Mouse (Mus musculus): ENCODE measurements around the gene Obscn. TPM values are rescaled to one million over a fixed set of nuclear protein-coding genes. Genes with fewer than 3 reads are reported as not detected.

The Obscn gene
- polyA plus RNA-seq, 1 experiment from 2014 or later, result 0.19 TPM

DNA sequence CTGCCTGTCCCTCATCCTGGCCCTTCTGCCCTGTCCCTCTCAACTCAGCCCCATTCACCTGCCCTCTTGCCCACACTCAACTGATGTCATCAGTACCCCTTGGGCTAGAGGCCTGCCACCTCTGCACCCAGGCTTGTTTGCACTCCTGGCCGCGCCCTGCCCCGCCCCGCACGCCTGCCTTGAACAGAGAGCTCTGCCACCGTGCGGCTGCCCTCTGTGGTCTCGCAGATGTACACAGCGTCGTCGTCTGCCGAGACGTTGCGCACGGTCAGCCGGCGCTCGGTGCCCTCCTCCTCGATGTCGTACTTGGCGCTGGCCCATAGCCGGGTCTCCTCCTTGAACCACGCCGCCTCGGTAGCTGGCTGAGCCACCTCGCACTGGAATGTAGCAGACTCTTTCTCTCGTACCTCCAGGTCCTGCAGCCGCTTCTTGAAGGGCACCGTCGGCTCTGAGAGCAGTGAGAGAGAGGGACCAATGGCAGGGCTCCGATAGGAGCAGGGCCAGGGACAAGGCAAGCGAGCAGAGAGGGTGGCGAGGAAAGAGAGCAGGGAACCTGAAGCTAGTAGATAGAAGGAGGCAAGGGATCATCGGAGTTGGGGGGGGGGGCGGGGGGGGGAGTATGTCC lies 1.7 kb downstream of the Obscn start:
- Histone ChIP-seq H3K36me3 (ENCODE audit: control insufficient read depth, insufficient read depth, low read length) (no peaks in the 10 kb centered on the region), H3K4me2 (replicated peaks; ENCODE audit: low read depth, low read length) (peak overlapping the region; percentile 26; the same call in 1 of the 2 replicates), H3K27me3 (ENCODE audit: control insufficient read depth, insufficient read depth, low read length) (peaks cover 48% of the 10 kb centered on the region), H3K4me3 (ENCODE audit: low read depth, low read length) (no peak overlapping the region), H3K9ac (ENCODE audit: low read depth, low read length) (no peak overlapping the region), H3K27ac (ENCODE audit: low read depth, low read length) (no peak overlapping the region), H3K9me3 (ENCODE audit: control insufficient read depth, low read length) (no peaks in the 10 kb centered on the region), H3K4me1 (replicated peaks; ENCODE audit: control insufficient read depth, insufficient read depth, low read length) (peaks cover 8% of the 10 kb centered on the region; the same call in 1 of the 2 replicates)
- DNase-seq (ENCODE audit: low spot score), result peak; percentile 33
- 0 out of 2 replicates have a peak, but pooled peaks have one; percentile 17 for ATAC-seq (ENCODE audit: low FRiP score)
- 7% methylated on average over 32 of the region's 35 CpGs for WGBS

DNA sequence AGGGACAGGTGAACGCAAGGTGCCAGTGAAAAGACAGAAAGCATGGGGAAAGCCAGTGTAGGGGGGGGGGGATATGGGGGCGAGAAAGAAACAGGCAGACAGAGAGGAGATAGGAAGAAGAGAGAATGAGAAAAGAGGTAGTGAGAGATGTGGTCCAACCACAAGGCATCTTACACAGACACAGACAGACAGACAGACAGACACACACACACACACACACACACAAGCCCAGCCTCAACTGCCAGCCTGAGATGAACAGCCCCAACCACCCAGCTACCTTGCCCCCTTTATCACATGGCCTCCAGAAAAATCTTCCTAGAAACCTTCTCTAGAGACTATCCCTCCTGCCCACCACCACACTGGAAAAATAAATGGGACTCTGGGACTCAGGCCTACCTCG lies 4.1 kb downstream of the Obscn start:
- no peaks in the 10 kb centered on the region for H3K9me3 ChIP-seq (ENCODE audit: control insufficient read depth, low read length)
- DNase-seq (ENCODE audit: low spot score) (no peak), ATAC-seq (ENCODE audit: low FRiP score) (no peak)
- peaks cover 8% of the 10 kb centered on the region; the same call in 1 of the 2 replicates for H3K4me1 ChIP-seq (replicated peaks; ENCODE audit: control insufficient read depth, insufficient read depth, low read length)
- H3K4me3 ChIP-seq (ENCODE audit: low read depth, low read length), result no peak overlapping the region
- WGBS, result 77% methylated on average over 2 of the region's 3 CpGs
- no peak overlapping the region for H3K9ac ChIP-seq (ENCODE audit: low read depth, low read length)
- H3K36me3 ChIP-seq (ENCODE audit: control insufficient read depth, insufficient read depth, low read length), result no peaks in the 10 kb centered on the region
- H3K27me3 ChIP-seq (ENCODE audit: control insufficient read depth, insufficient read depth, low read length), result peaks cover 40% of the 10 kb centered on the region
- H3K27ac ChIP-seq (ENCODE audit: low read depth, low read length), result no peak overlapping the region
- no peak overlapping the region for H3K4me2 ChIP-seq (replicated peaks; ENCODE audit: low read depth, low read length)

DNA sequence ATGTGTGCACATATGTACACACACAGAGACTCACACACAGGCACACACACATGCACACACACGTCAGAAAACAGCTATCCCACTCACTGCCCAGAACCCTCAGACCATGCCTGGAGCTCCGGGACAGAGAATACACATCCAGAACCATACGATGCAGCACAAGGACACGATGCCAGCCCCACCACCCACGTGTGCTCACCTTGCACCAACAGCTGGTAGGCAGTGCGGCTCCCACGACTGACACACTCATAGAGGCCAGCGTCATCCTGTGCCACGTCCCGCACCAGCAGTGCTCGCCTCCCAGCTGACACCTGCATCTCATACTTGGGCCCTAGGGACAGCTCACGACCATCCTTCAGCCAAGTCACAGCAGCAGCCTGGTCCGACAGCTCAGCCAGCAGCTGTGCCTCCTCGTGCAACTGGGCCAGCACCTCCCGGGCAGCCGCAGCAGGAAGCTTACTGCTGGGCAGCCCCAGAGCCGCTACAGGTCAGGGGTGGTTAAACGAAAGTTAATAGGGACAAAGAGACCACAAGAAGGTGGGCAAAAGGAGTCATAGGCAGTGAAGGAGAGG lies 4.8 kb downstream of the Obscn start:
- ATAC-seq (ENCODE audit: low FRiP score), result no peak
- no peaks in the 10 kb centered on the region for H3K36me3 ChIP-seq (ENCODE audit: control insufficient read depth, insufficient read depth, low read length)
- H3K27ac ChIP-seq (ENCODE audit: low read depth, low read length), result no peak overlapping the region
- peaks cover 8% of the 10 kb centered on the region; the same call in 1 of the 2 replicates for H3K4me1 ChIP-seq (replicated peaks; ENCODE audit: control insufficient read depth, insufficient read depth, low read length)
- DNase-seq (ENCODE audit: low spot score), result no peak
- H3K27me3 ChIP-seq (ENCODE audit: control insufficient read depth, insufficient read depth, low read length), result peaks cover 34% of the 10 kb centered on the region
- H3K9me3 ChIP-seq (ENCODE audit: control insufficient read depth, low read length), result no peaks in the 10 kb centered on the region
- 64% methylated on average over 18 of the region's 18 CpGs for WGBS
- no peak overlapping the region for H3K4me2 ChIP-seq (replicated peaks; ENCODE audit: low read depth, low read length)
- H3K9ac ChIP-seq (ENCODE audit: low read depth, low read length), result no peak overlapping the region
- H3K4me3 ChIP-seq (ENCODE audit: low read depth, low read length), result no peak overlapping the region

DNA sequence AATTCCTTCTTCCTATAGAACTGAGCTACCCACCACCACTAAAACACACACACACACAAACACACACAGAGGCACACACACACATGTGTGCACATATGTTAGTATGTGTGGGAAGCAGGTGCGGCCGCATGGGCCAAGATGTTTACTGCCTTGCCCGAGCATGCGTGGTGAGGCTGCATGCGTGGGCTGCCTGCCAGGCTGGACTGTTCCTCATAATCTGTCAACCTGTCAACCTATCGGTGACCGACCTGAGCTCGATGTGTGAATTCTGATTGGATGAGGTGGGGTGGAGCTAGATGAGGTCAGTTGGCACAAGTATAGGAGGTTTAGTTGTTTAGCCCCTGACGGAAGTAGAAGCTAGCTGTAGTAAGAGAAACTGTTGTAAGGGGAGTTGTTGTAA lies 5.4 kb downstream of the Obscn start:
- Histone ChIP-seq H3K4me1 (replicated peaks; ENCODE audit: control insufficient read depth, insufficient read depth, low read length) (peaks cover 6% of the 10 kb centered on the region; the same call in 1 of the 2 replicates), H3K36me3 (ENCODE audit: control insufficient read depth, insufficient read depth, low read length) (no peaks in the 10 kb centered on the region), H3K9me3 (ENCODE audit: control insufficient read depth, low read length) (no peaks in the 10 kb centered on the region), H3K27me3 (ENCODE audit: control insufficient read depth, insufficient read depth, low read length) (peaks cover 27% of the 10 kb centered on the region), H3K27ac (ENCODE audit: low read depth, low read length) (no peak overlapping the region), H3K4me2 (replicated peaks; ENCODE audit: low read depth, low read length) (no peak overlapping the region), H3K9ac (ENCODE audit: low read depth, low read length) (no peak overlapping the region), H3K4me3 (ENCODE audit: low read depth, low read length) (no peak overlapping the region)
- no peak for ATAC-seq (ENCODE audit: low FRiP score)
- WGBS, result 90% methylated on average over 9 of the region's 9 CpGs
- no peak for DNase-seq (ENCODE audit: low spot score)

DNA sequence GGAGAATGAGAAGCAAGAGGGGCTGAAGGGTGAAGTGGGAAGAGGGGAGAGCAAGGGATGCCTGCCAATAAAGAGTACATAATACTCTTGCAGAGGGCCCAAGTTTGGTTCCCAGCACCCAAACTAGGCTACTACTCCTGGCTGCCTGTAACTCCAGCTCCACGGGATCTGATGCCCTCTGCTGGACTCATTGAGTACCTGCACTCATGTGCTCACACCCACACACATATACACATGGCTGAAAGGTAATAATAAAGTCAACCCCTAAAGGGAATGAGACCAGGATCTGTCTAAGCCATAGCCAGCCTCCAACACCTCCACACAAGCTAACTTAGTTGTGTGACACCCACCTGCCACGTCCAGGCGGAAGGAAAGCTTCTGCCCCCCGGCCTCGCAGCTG lies 30.3 kb downstream of the Obscn start:
- H3K36me3 ChIP-seq (ENCODE audit: control insufficient read depth, insufficient read depth, low read length), result no peaks in the 10 kb centered on the region
- no peak overlapping the region for H3K4me3 ChIP-seq (ENCODE audit: low read depth, low read length)
- WGBS, result 86% methylated on average over 5 of the region's 5 CpGs
- no peak overlapping the region for H3K4me2 ChIP-seq (replicated peaks; ENCODE audit: low read depth, low read length)
- H3K9ac ChIP-seq (ENCODE audit: low read depth, low read length), result no peak overlapping the region
- no peak for DNase-seq (ENCODE audit: low spot score)
- no peaks in the 10 kb centered on the region for H3K27me3 ChIP-seq (ENCODE audit: control insufficient read depth, insufficient read depth, low read length)
- H3K27ac ChIP-seq (ENCODE audit: low read depth, low read length), result no peak overlapping the region
- H3K4me1 ChIP-seq (replicated peaks; ENCODE audit: control insufficient read depth, insufficient read depth, low read length), result no peaks in the 10 kb centered on the region
- no peaks in the 10 kb centered on the region for H3K9me3 ChIP-seq (ENCODE audit: control insufficient read depth, low read length)
- ATAC-seq (ENCODE audit: low FRiP score), result no peak

DNA sequence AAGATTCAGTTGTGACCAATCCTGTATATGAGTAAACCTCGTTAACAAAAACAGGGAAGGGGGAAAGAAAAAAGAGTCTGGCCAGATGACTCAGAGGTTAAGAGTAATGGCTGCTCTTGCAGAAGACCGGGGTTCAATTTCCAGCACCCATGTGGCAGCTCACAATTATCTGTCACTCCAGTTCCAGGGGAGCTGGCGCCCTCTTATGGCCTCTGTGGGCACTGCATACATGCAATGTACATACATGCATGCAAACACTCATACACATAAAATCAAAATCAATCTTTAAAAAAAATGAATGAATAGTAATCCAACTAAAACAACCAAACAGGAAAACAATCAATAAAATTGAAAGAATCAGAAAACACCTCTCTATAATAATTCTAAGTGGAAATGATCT lies 33.9 kb downstream of the Obscn start:
- Histone ChIP-seq H3K27me3 (ENCODE audit: control insufficient read depth, insufficient read depth, low read length) (no peaks in the 10 kb centered on the region), H3K4me2 (replicated peaks; ENCODE audit: low read depth, low read length) (no peak overlapping the region), H3K36me3 (ENCODE audit: control insufficient read depth, insufficient read depth, low read length) (no peaks in the 10 kb centered on the region), H3K9ac (ENCODE audit: low read depth, low read length) (no peak overlapping the region), H3K4me1 (replicated peaks; ENCODE audit: control insufficient read depth, insufficient read depth, low read length) (no peaks in the 10 kb centered on the region), H3K9me3 (ENCODE audit: control insufficient read depth, low read length) (no peaks in the 10 kb centered on the region), H3K27ac (ENCODE audit: low read depth, low read length) (no peak overlapping the region), H3K4me3 (ENCODE audit: low read depth, low read length) (no peak overlapping the region)
- ATAC-seq (ENCODE audit: low FRiP score) (no peak), DNase-seq (ENCODE audit: low spot score) (no peak)
- 64% methylated on average over 3 of the region's 3 CpGs for WGBS

DNA sequence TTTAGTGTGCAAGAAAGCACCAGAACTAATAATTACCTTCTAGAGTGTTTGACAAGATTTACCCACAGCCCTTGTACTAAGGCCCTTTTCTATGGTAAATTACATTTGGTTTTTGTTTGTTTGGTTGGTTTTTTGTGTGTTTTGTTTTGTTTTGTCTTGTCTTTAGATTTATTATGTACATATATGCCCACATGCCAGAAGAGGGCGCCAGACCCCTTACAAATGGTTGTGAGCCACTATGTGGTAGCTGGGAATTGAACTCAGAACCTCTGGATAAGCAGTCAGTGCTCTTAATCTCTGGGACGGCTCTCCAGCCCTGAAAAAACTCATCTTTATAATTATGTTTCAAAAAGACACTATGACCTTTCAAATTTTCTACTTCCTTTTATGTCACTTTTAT lies 37.9 kb downstream of the Obscn start:
- Histone ChIP-seq H3K4me3 (ENCODE audit: low read depth, low read length) (no peak overlapping the region), H3K27me3 (ENCODE audit: control insufficient read depth, insufficient read depth, low read length) (no peaks in the 10 kb centered on the region), H3K4me1 (replicated peaks; ENCODE audit: control insufficient read depth, insufficient read depth, low read length) (no peaks in the 10 kb centered on the region), H3K36me3 (ENCODE audit: control insufficient read depth, insufficient read depth, low read length) (no peaks in the 10 kb centered on the region), H3K9ac (ENCODE audit: low read depth, low read length) (no peak overlapping the region), H3K27ac (ENCODE audit: low read depth, low read length) (no peak overlapping the region), H3K4me2 (replicated peaks; ENCODE audit: low read depth, low read length) (no peak overlapping the region), H3K9me3 (ENCODE audit: control insufficient read depth, low read length) (no peaks in the 10 kb centered on the region)
- ATAC-seq (ENCODE audit: low FRiP score) (no peak), DNase-seq (ENCODE audit: low spot score) (peak; percentile 67)
- 33% methylated on average over 2 of the region's 2 CpGs for WGBS

DNA sequence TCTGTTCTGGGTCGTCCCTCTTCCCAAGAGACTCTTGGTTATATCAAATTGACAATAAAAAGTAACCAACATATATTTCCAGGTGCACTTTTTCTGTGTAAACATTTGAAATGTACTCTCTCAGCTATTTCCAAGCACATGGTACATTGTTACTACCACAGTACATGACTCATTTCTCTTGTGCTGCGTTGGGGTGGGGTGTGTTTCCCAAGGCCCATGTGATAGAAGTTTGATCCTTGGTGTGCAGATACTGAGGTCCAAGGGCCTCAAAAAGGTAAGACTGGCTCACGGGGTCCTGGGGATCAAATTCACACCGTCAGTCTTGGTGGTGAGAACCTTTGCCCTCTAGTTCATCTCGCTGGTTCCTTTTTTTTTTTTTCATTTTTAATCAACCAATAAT lies 38.4 kb downstream of the Obscn start:
- Histone ChIP-seq H3K4me3 (ENCODE audit: low read depth, low read length) (no peak overlapping the region), H3K4me1 (replicated peaks; ENCODE audit: control insufficient read depth, insufficient read depth, low read length) (no peaks in the 10 kb centered on the region), H3K27ac (ENCODE audit: low read depth, low read length) (no peak overlapping the region), H3K4me2 (replicated peaks; ENCODE audit: low read depth, low read length) (no peak overlapping the region), H3K36me3 (ENCODE audit: control insufficient read depth, insufficient read depth, low read length) (no peaks in the 10 kb centered on the region), H3K27me3 (ENCODE audit: control insufficient read depth, insufficient read depth, low read length) (no peaks in the 10 kb centered on the region), H3K9ac (ENCODE audit: low read depth, low read length) (no peak overlapping the region), H3K9me3 (ENCODE audit: control insufficient read depth, low read length) (no peaks in the 10 kb centered on the region)
- WGBS, result 80% methylated on average over 5 of the region's 5 CpGs
- DNase-seq (ENCODE audit: low spot score) (no peak), ATAC-seq (ENCODE audit: low FRiP score) (no peak)

DNA sequence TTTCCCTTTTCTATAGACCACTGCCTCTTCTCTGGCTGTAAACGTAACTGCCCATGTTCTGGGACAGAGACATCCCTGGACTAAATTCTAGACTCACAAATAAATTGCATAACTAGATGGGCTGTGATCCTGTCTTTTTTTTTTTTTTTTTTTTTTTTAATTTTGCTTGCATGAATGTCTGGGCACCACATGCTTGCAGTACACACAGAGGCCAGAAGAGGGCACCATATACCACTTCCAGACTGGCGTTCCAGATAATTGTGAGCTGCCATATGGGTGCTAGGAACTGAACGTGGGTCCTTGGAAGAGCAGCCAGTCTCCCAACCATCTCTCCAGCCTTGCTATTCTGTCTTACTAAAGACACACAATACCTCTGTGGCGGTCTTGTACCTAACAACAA lies 42.0 kb downstream of the Obscn start:
- peak; percentile 11 for DNase-seq (ENCODE audit: low spot score)
- H3K4me1 ChIP-seq (replicated peaks; ENCODE audit: control insufficient read depth, insufficient read depth, low read length), result no peaks in the 10 kb centered on the region

More for the DNA sequence above, 42.0 kb downstream of the Obscn start:
- Histone ChIP-seq H3K36me3 (ENCODE audit: control insufficient read depth, insufficient read depth, low read length) (no peaks in the 10 kb centered on the region), H3K4me2 (replicated peaks; ENCODE audit: low read depth, low read length) (no peak overlapping the region), H3K9ac (ENCODE audit: low read depth, low read length) (no peak overlapping the region), H3K27ac (ENCODE audit: low read depth, low read length) (no peak overlapping the region), H3K9me3 (ENCODE audit: control insufficient read depth, low read length) (no peaks in the 10 kb centered on the region), H3K27me3 (ENCODE audit: control insufficient read depth, insufficient read depth, low read length) (no peaks in the 10 kb centered on the region), H3K4me3 (ENCODE audit: low read depth, low read length) (no peak overlapping the region)
- WGBS, result 66% methylated on average over 4 of the region's 4 CpGs
- ATAC-seq (ENCODE audit: low FRiP score), result no peak

Measured in hindbrain, embryonic 11.5 days (tissue).